Mouse (Mus musculus) heart, adult 2 months (tissue): ENCODE measurements around the gene Rhobtb1.

Source experiments
- CTCF ChIP-seq: fragments of 200-600 bp; IDR thresholded peaks from 2 replicates; pipeline ENCODE4 v1.8.1; 2022; ENCODE audit warnings: antibody characterized with exemption, mild to moderate bottlenecking, moderate library complexity
- EP300 ChIP-seq: fragments of 200-500 bp; IDR thresholded peaks from 2 replicates; pipeline ENCODE4 v1.6.1; 2011; ENCODE audit warnings: low read depth, low read length, control low read depth; ENCODE audit not compliant: insufficient read depth
- POLR2A ChIP-seq: fragments of 200-500 bp; IDR thresholded peaks from 2 replicates; pipeline ENCODE4 v1.6.1; 2011; ENCODE audit warnings: mild to moderate bottlenecking, low read depth, low read length, control low read depth; ENCODE audit not compliant: insufficient read depth

DNA sequence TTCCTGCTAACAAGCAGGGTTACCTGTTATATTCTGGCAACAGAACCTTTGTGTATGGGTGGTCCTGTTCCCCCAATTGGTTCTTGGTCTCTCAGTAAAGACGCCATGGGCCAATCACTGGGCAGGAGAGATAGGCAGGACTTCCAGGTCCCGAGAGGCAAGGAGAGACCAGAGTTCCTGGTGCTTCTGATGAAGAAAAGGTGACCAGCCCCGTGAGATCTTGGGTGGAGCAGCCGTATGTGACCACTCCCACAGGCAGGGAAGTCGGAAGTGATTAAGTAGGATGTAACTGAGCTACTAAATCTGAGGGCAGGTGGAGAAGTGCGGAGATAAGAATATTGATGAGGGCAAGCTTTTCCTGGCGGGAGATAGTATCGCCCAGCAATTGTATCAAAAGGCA, 176.1 kb downstream of the Rhobtb1 start:
- TF ChIP-seq CTCF (no peak), POLR2A (no peak), EP300 (no peak)
